Mouse (Mus musculus): ENCODE measurements around the gene Dyrk1a.
A peak's percentile ranks its signal among the peaks of the same experiment; 100 is the strongest.
"Not testable (repeated sequence)": the region's sequence is repeated elsewhere in the genome, so short reads cannot be mapped to it uniquely, and the experiment has no call there.

The Dyrk1a gene

DNA sequence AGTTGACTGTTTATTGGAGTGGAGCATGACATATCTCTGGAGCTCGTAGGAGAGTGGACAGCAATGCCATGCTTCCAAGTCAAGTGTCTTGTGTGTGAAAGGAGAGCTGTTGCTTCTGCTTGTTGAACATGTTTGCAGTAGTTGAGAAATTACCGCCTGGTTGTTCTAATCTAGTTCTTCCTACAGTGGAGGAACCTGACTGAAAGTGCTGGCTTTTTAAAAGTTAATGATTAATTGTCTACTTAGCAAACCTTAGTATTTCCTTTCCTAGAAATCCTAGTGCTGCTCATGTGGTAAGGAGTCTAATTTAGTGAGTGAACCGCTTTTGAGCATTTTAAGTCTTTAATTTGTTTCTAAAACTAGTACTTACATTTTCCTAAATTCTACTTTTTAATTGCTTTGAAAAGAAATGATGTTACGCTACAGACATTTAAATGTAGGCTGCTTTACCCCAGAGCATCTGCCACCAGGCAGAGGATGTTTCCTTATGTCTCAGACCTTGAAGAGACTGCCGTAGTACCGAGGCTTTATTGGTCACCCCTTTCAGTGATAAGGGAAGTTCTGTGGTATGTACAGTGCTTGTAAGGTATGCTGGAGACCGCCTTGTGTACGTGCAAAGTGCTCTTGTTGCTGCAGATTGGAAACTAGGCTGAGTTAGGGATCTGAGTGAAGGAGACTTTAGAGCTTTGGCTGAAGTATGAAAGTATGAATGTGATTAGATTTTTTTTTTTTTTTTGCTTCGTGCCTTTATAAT lies 59.3 kb downstream of the Dyrk1a start:
- no peak for DNase-seq (ENCODE audit: extremely low spot score, low read depth, low spot score)

DNA sequence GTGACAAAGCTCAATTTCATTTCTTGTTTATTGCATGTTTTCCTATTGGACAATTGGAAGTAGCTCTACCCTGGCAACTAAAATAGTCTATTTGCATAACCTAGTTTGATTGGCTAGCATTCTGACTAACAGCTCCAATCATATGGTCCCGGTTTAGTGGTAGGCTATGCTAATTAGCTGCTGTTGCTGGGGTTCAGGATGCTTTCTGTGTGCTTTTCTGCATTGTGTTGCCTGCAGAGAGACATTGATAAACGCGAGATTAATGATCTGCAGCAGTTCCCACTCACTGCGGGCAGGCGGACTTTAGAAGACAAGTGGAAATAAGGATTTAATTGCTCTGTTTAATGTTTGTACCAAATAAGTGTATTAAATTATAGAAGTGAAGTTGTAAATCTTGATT lies 62.2 kb downstream of the Dyrk1a start:
- DNase-seq (ENCODE audit: extremely low spot score, low read depth, low spot score), result peak; percentile 61

DNA sequence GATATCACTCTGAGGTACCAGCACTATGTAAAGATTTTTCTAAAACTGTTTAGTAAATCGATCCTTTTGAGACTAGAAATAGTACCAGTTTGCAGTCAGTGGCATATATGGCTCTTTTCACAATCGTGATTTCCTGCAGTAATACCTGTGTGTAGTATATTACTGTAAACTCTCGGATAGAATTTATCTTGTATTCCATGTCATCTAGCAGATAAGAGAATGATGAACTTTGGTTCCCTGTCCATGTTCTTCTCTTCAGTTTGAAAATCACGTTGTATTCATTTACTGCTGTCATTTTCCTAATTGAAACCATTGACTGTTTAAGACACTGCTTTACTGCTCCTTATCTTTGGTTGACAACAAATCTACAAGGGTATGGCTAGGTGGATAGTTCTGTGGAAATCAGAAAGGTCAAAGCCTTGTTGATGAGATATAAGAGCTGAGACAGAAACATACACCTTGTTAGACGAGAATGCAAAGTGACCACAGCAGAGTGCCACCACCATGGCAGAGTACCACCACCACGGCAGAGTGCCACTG lies 62.7 kb downstream of the Dyrk1a start:
- DNase-seq (ENCODE audit: extremely low spot score, low read depth, low spot score), result no peak

DNA sequence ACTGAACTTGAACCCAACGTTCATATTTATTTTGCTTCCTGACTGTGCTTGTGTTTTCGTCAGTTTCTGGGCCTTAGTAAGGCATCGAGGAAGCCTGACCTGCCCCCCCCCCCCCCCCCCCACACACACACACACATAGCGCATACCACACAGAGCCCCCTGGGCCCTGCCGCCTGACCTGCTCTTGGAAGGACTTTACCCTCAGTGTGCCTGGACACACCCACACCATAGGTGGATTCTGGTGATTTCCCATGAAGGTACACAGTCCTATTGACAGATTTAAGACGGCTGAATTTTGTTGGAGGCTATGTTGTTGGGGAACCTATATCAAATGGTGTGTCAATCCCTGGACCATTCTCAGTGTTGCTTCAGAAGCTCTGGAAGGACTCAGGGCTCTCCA lies 63.2 kb downstream of the Dyrk1a start:
- DNase-seq (ENCODE audit: extremely low spot score, low read depth, low spot score), result no peak

DNA sequence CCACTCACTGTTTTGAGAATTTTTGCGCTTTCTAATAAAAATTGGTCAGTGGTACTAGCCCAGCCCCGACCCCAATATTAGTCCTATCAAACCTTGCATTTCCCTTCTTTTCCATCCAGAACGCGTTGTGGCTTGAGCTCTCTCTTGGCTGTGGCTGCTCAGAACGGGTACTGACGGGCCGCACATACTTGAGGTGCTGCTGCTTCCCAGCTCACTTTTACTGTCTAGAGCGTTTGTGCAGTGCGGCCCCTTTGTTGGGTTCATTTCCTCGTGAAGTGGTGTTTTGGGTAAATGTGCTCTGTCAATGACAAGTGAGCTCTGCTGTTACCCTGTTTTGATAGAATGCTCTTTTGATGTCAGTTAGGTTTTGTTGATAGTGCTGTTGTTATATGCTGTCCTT lies 67.6 kb downstream of the Dyrk1a start:
- DNase-seq (ENCODE audit: extremely low spot score, low read depth, low spot score), result no peak

DNA sequence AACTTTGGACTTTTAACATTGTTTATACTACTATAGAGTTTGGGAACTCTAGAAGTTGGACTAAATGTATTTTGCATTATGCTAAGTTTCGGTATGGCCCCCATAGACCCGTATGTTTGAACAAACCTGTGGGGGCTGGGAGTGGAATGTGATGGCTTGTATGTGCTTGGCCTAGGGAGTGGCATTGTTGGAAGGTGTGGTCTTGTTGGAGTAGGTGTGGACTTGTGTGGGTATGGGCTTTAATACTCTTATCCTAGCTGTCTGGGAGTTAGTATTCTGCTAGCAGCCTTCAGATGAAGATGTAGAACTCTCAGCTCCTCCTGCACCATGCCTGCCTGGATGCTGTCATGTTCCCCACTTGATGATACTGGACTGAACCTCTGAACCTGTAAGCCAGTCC lies 72.0 kb downstream of the Dyrk1a start:
- no peak for DNase-seq (ENCODE audit: extremely low spot score, low read depth, low spot score)

DNA sequence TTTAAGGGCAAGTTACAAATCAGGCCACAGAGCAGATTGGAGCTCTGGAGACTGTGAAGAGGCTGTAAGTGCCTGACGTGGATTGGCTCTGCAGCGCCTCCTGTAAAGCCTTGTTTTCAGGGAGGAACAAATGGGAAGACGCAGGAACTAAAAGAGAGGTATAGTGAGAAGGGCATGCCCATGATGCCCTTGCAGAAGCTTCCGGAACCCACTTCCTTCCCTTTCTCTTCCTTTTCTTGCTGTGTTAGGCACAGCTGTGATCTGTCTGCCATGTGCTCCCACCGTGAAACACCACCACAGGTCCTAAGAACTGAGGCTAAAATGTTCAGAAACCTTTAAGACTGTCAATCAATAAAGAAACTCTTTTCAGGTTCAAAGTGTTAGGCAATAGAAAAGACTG lies 77.3 kb downstream of the Dyrk1a start:
- DNase-seq (ENCODE audit: extremely low spot score, low read depth, low spot score), result no peak

DNA sequence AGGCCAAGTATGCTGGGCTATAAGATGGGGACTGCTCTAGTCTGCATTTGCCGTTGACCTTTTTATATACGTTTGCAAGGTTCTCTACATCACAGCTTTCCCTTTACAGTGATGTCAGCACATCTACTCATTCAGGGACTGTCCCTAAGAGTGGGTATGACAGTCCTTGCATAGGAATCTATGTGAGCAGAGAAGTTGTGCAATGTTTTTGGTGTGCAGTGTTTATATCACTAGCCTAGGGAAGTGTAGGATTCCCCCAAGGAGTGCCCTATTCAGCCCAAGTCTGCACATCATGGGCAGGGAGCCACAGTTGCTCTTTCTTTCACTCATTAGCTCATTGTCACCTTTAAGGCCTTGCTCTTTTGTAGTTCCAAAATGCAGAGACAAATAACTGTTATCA lies 78.1 kb downstream of the Dyrk1a start:
- DNase-seq (ENCODE audit: extremely low spot score, low read depth, low spot score), result no peak

DNA sequence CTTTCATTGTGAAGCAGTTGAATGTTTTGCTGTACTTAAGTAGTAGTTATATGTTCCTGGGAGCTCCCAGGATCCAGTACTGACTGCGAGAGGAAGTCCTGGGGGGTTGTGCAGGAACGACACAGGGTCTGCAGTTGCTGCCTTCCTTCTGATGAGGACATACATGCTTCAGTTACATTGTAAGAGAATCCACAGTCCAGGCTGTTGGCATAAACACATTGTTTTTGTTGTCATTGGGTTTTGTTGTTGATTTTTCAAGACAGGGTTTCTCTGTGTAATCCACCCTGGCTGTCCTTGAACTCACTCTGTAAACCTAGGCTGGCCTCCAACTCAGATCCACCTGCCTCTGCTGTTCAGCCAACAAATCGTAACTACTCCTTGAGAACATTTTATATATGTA lies 80.1 kb downstream of the Dyrk1a start:
- no peak for DNase-seq (ENCODE audit: extremely low spot score, low read depth, low spot score)

DNA sequence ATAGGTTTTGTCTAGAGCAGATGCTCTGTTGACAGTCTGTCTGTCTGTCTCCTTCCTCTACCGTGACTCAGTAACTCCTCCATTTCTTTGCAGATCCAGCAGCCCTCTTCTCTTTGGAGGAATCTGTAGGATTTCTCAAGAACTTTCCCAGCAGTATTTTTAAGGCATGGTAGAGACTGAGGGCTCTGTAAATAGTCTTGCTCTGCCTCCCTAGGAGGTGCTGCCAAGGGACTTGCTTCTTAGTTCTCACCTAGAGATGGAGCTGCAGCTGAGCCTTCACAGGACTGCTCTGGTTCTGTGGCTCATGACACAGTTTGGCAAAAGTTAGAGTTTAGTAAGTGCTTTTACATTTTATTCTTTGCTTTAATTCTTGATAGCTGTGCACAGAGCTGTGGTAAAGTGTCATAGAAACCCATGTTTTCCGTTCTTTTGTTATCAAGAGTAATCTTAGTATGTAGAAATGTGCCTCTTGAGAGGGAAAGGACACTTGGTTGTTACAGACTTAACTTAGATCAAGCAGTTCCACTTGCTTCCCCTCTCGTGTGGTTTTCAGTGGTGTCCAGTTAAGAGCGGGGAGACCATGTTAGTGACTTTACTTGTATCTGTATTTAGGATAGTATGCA lies 82.4 kb downstream of the Dyrk1a start:
- DNase-seq (ENCODE audit: extremely low spot score, low read depth, low spot score), result no peak

DNA sequence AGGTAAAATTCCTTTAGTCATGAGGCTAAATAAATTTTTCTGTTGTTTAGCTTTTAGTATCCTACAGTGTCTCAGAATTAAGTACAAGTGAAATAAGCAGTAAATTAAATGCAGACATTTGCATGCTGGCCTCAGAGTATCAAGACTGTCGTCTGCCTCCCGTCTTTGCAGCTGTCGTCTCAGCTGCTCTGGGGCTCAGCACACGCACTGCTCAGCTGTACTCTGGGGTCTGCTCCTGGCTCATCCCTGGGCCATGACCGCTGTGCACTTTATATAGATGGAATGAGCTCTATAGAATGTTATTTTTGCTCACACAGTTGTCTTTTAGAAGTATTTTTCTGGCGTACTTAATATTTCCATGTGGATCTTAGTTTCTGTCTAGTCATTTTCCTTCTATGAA lies 85.3 kb downstream of the Dyrk1a start:
- no peak for DNase-seq (ENCODE audit: extremely low spot score, low read depth, low spot score)

DNA sequence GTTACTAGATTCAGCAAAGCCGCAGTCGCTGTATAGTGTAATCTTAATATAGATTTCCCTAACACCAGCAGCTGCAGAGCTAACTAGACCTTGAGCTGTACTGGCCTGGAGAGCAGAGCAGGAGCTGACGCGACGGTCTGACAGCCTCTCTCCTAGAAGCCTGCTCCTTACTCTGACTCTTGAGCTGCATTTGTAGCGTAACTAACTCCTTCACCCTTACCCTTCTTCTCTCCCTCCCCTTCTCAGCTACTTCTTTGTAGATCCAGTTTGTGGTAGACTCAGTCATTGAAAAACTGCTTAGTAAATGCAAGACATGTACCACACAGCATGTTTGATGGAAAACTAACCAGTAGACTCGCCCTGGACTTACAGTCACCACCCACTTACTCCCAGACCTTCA lies 87.1 kb downstream of the Dyrk1a start:
- DNase-seq (ENCODE audit: extremely low spot score, low read depth, low spot score), result no peak

DNA sequence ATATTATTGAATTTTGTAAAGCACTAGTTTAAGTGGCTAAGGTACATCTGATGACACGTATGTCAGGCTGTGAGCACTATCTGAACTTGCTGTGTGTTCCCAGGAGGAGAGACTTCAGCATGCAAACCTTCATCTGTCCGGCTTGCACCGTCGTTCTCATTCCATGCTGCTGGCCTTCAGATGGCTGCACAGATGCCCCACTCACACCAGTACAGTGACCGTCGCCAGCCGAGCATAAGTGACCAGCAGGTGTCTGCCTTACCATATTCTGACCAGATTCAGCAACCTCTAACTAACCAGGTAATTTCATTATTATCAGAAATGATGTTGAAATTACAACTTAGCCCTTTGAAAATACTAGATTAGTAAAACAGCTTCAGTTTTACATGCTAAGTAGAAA lies 89.6 kb downstream of the Dyrk1a start:
- DNase-seq (ENCODE audit: extremely low spot score, low read depth, low spot score), result no peak

DNA sequence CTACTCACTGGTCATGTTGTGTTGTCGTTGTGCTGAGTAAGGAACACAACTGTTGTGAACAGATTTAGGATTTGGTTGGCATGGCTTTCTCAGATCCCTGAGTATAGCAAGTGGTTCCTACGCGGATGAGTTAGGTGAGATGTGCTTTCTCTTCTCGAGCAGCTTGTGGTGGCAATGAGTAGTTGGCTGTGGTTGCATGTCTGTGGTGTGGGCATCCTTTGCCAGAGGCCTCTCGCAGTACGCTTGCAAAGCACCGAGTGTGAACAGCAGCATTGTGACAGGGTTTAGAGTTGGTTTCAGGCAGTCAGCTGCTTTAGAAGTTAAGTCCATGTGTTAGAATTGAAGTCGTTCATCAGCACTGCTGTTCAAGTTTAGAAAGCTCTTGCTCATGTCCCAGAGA lies 90.4 kb downstream of the Dyrk1a start:
- no peak for DNase-seq (ENCODE audit: extremely low spot score, low read depth, low spot score)

DNA sequence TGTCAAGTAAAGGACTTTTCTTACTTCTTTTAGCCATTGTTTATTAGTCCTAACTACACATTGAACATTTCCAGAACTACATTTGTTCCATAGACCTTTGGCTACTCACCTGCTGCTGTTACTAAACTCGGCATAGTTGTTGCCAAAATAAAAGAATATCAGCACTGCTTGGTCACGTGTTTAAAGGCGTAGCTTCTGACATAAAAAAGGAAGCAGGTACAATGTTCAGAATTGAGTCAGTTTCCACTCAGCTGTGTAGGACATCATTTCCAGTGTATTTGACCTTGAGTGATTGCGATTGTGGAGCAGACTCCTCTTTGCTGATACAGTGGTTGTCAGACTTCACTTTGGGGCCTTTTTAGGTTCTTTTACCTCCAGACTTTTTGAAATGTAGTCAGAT lies 97.7 kb downstream of the Dyrk1a start:
- no peak for DNase-seq (ENCODE audit: extremely low spot score, low read depth, low spot score)

DNA sequence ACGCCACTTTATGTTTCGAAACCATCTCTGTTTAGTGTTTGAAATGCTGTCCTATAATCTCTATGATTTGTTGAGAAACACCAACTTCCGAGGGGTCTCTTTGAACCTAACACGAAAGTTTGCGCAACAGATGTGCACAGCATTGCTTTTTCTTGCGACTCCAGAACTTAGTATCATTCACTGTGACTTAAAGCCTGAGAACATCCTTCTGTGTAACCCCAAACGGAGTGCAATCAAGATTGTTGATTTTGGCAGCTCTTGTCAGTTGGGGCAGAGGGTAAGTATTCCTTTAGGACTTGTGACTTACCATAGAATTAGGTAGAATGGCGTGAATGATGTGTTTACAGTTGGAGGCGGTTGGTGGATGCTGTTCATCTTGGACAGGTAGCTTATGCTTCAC lies 101.5 kb downstream of the Dyrk1a start:
- DNase-seq (ENCODE audit: extremely low spot score, low read depth, low spot score), result no peak

DNA sequence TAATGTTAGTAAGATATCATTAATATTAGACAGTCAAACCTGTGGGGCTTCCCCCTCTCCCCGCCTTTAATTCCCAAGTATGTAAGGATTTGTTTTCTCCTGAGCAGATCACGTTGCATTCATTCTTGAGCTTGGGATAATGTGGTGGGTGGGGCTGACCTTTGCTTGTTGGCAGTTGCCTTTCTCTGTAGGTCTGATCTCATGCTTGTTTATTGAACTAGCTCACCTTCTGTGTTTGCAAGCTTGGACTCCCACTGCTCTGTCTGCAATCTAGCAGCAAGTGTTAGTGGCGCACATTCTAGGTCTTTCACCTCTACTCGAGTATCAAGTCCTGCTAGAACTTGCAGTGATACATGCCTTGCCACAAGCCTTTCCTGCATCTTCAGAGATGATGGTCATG lies 111.1 kb downstream of the Dyrk1a start:
- no peak for DNase-seq (ENCODE audit: extremely low spot score, low read depth, low spot score)

DNA sequence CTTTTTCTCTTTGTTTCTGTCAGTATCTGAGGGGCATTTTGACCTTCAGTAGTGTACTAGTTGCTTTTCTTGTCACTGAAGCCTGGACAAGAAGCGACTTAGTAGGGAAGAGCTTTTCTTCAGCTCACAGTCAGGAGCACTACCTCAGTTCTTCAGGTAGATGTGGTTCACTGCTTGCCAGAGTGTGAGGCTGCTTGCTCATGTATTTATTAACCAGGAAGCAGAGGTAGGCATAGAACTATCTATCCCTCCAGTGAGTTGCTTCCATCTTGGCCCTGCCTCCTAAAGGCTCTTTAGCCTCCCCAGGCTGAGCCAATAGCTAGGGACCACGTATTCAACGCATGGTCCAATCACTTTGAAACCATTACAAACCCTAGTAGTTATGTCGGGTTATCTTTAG lies 112.0 kb downstream of the Dyrk1a start:
- DNase-seq (ENCODE audit: extremely low spot score, low read depth, low spot score), result no peak

DNA sequence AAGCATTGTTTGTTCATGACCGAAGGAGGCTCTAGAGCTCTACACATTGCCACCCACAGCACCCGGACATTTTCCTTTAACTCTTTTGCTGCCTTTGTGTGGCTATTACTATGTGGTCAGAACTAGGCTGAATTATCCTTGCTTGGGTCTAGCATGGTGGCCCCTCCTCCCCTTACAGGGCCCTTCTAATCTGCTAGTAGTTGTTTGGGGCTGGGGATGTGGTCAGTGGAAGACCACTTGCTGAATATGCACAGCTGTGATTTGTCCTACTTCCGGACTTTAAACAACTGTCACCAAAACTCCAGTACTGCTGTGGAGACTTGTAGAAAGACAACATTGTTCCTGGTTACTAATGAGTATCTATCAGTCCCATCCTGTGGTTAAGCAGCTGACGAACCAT lies 114.2 kb downstream of the Dyrk1a start:
- DNase-seq (ENCODE audit: extremely low spot score, low read depth, low spot score), result no peak

DNA sequence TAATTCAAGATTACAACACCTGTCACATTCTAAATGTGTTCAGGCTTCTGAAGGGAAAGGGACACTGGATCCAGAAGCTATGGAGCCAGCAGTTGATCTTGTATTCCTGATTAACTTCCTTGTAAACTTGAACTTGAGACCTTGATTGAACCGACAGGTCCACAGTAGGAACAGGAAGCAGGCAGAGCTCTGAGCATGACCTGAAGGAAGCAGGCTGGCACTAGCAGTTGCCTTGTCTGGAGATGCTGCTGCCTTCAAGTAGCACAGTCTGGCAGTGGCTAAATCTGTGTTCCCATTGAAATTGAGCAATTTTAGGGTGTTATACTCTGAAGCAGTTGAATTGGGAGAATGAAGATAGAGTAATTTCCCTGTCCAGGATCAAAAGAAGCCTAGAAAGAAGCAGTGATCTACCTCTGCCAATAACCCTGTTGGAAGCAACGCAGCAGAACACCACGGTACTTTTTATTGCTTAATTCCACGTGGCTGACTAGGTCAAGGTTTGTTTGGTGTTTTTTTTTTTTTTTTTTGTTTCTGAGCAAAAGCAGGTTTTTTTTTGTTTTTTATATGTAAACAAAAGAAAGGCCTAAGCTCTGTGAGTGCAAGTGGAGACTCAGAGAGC lies 124.0 kb downstream of the Dyrk1a start:
- no peak for DNase-seq (ENCODE audit: extremely low spot score, low read depth, low spot score)

DNA sequence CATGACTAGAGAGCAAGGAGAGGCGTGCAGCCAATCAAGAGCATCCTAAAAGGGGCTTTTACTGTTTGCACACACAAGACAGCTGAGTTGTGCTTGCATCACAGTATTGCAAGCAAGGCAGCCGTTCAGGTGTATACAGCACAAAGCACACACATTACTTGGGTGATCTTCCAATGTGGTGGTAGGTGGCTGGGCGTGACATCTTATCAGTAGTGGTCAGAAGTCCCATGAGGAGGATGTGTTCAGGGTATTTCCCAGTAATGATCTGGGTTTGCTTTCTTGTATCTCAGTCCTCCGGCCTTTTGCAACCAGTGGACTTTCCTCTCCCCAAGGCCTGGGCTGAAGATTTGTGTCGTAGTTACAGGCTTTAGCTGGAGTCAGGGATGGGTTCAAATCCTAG lies 127.7 kb downstream of the Dyrk1a start:
- no peak for DNase-seq (ENCODE audit: extremely low spot score, low read depth, low spot score)

DNA sequence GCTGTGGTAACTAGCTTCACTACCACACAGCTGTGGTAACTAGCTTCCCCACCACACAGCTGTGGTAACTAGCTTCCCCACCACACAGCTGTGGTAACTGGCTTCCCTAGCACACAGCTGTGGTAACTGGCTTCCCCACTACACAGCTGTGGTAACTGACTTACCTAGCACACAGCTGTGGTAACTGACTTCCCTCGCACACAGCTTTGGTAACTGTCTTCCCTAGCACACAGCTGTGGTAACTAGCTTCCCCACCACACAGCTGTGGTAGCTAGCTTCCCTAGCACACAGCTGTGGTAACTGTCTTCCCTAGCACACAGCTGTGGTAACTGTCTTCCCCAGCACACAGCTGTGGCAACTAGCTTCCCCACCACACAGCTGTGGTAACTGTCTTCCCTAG lies 128.4 kb downstream of the Dyrk1a start:
- DNase-seq (ENCODE audit: extremely low spot score, low read depth, low spot score), result not testable (repeated sequence)
